Mouse (Mus musculus) activated CD4-positive, CD25-positive, alpha-beta regulatory T cell, adult 4 months (primary cell): ENCODE measurements at regions not wholly inside any gene's neighbourhood (a gene's known extent, or its start where the extent isn't known, plus 50 kb on each side); places are given as distances from the start of the nearest gene placed in this dataset.

Experiments used
- ATAC-seq: one replicate; pipeline ENCODE4 v1.8.0; 2017

DNA sequence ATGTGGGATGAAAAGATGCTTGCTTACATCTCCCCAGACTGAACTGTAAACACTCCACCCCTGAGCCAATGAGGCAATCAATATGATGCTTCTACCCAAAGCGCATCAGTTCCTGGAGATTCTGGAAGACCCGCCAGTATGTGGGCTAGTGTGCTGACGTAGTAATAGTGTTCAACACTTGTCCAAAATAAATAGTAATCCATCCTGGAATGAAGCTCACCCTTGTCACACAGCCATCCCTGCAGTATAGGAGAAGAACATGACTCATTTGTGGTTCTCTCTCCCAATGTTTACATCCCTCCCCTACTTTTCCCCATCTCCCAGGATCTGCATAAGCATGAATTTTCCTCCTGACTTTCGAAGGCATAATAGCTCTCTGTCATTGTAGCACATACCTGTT is 130.5 kb upstream of the Cdh5 start:
- no peak for ATAC-seq

DNA sequence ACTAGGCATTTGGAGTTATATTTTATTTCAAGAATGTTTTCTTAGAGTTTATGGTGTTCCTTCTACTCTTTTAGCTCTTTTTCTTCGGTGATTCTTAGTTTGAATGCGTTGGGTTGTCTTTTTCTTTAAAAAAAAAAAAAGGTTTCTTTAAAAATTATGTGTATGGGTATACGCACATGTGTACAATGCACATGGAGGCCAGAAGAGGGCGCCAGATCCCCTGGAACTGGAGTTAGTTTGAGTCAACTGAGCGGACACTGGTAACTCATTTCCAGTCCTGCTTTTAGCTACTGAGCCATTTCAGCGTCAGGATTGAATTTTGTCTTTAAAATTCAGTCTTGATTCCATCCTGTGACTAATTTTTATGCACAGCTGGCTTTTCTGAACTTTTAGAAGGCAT is 124.9 kb upstream of the Cdh5 start:
- ATAC-seq: no peak

DNA sequence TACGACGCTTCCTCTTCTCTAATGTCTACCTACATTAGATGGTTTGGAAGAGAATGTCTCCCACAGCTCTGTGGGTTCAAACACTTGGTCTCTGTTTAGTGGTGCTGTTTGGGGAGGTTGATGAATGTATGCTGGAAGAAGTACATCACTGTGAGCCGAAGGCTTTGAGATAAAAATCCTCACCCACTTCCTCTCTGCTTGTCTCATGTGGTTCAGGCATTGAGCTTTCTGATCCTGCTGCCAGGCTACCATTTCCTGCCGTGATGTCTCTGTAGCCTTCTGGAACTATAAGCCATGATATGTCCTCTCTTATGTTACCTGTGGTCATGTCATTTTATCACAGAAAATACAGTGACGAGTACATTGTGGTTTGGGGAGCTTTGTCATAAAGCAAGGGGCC is 122.5 kb upstream of the Cdh5 start:
- ATAC-seq: no peak

DNA sequence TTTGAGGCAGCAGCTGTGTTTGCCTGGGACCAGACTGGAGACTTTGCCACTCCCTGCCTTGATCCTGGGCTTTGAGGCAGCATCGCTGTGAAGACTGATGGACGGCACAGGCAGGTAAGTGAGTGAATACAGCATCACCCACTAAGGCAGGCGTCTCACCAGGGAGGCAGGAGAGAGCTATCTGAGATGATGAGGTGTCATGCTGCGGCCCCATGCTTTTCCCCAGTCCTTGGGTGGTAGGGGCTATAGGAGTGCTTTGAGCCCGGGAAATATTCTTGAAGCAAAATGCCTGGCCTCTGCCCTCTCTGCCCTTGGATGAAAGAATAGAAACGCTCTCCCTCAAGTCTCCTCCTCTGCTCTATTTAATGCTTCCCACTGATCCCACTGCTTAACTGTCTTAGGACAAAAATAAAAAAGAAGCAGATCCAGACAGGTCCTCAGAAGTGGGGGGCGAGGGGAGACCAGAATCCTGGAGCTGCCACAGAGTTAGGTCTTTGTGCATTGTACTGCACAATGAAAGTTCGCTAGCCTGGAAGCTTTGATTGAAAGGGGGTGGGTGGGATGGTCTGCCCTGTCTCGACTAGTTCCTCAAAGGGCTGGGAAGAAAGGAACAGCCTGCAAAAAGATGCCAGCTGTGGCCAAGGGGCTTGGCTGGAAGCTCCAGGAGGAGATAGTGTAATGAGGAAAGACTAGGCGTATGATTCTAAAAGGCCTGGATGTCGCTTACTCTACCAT is 117.4 kb upstream of the Cdh5 start:
- ATAC-seq: no peak

DNA sequence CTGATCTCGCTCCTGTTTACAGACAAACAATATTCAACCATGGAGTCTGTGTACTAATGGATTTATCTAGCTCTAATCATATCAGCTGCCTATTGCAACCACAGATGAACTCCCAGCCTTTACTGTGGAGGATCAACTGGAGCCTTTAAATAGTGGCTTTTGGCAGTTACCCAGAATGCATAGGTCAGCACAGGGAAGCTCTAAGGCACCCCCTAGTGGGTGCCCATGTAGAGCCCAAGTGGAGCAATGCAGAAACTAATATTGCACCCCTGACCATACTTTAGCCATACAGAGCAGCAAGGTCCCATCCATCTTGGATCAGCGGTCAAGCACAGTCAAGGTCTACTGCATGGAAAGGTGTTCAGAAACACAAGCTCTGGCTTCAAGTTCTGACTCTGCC is 115.8 kb upstream of the Cdh5 start:
- ATAC-seq: no peak

DNA sequence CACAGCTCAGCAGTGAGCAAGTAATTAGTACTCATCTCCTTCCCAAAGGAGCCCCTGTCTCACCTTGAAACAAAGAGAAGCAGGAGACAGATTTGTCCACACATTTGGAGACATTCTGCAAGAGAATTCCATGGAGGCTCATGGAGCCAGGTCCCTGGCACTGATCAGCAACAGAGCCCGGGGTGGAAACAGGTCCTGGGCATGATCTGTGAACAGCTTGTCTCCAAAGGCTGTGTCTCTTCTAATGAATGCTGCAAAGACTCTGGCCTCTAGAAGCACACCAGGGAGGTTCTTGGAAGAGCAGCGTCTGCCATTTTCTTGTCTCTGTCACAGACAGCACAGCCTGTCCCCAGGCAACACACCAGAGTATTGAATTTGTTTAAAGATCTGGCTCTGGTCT is 107.5 kb upstream of the Cdh5 start:
- ATAC-seq: no peak

DNA sequence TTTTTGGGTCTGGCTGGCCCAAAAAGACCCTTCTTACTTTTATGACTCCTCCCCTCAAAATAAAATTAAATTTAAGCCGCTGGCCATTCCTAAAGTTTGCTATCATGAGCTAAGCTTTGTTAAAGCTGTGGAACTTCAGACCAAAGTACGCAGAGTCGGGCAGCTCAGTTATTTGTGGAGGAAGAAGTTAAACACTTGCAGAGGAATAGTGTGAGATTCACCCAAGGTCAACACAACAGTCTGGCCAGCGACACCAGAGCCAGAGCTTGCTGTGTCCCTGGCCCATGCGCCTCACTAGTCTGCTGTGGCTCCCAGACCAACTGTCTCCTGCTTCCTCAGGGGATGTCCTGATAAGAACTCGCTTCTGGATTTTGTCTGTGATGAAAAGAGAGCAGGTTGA is 103.3 kb upstream of the Cdh5 start:
- no peak for ATAC-seq

DNA sequence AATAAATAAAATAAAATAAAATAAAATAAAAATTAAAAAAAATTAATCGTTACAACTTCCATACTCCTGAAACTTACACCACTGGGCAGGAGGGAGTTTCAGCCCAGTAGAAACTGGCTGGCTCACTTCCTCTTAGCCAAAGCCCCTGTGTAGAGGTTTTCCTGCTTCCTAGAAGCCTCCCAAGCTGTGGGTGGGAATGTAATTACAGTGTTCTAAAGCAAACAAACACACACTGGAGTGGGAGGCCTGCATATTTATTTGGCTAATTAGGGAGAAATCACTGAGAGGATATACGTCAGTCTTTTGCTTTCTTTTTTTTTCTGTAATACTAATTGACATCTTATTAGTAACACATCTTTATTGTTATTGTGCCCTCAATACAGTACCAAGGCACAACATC is 94.2 kb upstream of the Cdh5 start:
- ATAC-seq: no peak

DNA sequence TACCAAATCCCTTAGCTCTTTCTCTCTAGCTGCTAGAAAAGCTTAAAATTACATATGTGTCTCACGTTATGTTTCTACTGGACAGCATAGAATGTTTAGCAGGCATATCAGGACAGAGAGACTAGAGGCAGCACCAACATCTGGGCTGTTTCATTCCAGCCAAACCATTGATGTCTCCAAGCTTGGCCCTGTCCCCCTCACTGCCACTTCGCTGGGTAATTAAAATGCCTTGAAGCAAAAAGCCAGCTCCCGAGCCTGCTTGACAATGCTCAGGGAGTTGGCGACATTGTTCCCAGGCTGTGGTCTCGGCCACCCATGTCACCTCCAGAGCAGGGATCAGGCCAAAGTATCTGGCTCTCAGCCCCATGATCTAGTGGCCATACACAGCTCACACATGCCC is 92.7 kb upstream of the Cdh5 start:
- no peak for ATAC-seq

DNA sequence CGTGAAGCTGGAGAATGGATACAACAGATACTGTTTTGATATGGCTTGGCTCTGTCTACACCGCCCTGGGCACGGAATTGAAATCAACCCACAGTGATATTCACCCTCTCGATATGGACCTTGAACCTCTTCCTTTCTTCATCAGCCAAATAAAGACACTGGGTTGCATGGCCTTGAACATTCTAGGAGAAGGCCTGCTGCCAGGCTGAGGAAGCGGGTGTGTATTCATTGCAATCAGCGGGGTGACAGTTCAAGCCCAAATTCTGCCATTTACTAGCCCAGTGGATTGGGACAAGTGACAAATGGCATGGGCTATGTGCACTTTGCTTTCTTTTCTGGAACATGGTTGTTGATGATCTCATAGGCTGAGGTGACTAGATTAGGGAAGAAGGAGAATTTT is 92.1 kb upstream of the Cdh5 start:
- no peak for ATAC-seq

DNA sequence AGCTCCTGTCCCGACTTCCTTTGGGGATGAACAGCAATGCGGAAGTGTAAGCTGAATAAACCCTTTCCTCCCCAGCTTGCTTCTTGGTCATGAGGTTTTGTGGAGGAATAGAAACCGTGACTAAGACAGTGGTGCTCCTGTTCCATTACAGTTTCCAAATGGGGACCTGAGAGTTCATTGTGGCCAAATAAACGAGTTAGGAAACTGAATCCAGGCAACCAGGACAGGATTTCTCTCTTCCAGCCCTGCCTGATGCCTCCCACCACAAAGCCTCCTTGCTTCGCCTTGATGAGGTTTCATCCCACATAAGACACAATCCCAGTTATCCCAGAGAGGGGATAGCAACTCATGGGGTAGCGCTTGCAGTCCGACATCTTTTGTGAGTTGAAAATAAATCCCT is 79.2 kb upstream of the Cdh5 start:
- no peak for ATAC-seq

DNA sequence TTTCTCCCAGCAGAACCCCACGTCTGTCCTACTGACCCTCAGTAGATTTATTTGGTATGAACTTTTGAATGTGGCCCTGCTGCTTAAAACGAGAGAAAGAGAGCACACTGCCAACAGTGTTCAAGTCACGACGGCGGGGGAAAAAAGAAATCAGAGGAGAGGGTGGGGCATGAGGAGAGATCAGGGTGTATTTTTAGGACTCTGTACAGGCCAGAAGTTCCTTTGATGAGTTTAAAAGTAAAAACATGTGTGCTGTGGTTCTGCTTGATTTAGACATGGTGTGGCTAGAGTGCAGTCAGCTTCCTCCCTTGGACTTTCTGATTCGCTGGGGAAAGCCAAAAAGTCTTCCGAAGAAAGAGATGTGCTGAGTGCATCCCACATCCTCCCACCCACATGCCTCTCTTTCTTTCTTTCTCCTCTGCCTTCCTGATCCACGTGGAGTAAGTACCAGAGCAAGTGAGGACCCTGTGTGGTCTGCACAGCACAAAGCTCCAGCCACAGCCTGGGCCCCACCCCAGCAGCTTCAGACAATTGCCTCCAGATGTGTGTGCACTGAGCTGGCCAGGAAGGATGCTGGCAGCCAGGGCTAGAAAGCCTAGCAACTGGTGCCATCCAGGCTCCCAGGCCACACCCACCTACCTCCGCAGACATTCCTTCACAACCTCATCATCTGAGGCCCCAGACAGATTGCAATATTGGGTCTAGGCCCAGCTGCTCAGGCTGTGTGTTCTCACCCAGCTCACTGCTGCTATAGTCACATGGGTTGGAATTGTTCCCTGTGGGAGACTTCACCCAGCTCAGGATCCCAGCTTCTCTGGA is 78.5 kb upstream of the Cdh5 start:
- ATAC-seq: no peak

DNA sequence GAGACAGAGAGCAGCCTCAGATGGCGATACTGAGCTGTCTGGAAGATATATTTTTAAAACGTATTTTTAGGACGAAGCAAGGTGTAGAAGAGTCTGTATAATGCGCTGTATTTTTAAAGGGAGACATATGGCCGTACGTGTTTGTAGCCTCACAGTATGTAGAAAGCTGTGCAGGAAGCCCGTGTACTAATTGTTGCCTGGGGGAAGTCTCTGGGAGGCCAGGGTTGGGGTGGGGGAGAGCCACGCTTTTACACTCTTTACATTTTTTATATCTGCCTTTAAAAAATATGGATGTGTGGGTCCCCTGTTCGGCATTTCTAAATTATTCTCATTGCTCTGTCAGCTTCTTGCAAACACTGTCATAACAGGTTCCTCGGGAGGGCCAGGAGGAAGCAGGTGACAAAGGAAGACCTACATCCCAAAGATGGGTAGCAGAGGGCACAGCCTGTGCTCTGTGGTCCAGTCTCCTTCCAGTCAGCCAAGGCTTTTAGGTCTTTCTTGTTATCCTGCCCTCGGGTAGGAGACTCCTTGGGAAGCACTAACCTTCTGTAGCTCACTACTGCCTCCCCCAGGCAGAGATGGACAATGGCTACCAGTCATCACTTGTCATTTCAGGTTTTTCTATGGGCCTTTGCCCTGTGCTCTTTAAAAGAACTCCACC is 74.1 kb upstream of the Cdh5 start:
- ATAC-seq: no peak

DNA sequence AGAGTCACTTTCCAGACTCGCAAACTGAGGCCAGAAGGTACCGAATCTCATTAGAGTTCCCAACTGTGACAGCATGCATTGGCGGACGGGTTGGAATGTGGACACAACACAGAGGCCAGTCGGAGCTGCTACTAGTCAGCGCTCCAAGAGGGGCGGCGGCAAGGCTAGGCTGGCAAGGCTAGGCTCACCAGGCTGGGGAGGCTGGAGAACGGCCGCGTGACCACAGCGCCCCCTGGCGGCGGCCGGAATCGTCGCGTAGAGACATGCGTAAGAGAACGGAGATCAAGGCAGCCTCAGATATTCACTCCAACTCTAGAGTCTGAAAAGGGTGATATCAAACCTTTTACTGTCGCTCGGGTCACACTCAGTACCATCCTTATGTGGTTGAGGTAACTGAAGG is 72.8 kb upstream of the Cdh5 start:
- ATAC-seq: peak; percentile 52

DNA sequence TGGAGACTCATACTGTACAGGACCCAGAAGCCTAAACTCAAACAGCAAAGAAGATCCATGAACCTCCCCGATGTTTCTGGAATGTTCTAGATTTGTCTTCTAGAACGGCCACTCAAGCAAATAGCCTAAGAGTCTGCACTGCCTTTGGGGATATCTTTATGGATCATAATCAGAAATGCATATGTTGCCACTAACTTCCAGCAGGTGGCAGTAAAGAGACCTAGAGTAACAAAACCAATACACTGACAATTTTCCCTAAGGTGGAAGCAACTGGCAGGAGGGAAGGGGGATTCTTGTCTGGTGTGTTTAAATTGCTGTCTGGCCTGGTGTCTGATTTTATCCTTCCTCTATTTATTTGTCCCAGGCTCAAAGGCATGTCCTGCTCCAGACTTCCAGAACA is 69.2 kb upstream of the Cdh5 start:
- peak; percentile 36 for ATAC-seq

DNA sequence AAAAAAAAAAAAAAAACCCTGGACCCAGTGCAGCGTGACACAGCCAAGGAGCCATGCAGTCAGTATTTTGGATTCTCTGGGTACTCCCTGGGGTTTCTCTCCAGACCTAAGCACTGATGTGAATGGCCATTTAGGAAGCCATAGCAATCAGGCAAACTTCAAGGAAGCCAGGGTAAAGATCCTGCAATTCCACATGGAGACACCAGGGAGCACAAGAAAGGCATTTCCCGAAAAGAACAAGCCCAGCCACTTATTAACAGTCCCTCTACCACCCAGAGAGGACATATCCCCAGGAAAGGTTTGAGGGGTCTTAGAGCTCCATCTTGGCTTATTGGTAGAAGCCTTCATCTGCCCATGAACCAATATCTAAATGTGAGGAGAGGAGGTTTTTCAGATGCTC is 68.3 kb upstream of the Cdh5 start:
- no peak for ATAC-seq

DNA sequence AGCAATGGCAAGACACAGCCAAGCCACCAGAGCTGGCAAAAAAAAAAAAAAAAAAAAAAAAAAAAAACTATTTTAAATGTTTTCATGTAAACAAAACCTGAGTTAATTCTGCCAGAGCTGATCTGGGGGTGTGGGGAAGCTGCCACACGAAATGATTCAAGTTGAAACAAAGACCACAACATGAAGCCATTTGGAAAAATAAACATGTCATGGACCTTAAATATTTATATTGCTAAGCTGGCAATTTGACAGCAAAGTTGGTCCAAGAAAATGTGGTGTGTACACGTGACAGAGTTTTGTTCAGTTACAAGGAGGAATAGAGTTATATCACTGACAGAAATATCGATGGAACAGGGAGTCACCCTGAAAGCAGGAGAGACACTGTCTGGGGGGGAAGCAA is 67.1 kb upstream of the Cdh5 start:
- ATAC-seq: no peak

DNA sequence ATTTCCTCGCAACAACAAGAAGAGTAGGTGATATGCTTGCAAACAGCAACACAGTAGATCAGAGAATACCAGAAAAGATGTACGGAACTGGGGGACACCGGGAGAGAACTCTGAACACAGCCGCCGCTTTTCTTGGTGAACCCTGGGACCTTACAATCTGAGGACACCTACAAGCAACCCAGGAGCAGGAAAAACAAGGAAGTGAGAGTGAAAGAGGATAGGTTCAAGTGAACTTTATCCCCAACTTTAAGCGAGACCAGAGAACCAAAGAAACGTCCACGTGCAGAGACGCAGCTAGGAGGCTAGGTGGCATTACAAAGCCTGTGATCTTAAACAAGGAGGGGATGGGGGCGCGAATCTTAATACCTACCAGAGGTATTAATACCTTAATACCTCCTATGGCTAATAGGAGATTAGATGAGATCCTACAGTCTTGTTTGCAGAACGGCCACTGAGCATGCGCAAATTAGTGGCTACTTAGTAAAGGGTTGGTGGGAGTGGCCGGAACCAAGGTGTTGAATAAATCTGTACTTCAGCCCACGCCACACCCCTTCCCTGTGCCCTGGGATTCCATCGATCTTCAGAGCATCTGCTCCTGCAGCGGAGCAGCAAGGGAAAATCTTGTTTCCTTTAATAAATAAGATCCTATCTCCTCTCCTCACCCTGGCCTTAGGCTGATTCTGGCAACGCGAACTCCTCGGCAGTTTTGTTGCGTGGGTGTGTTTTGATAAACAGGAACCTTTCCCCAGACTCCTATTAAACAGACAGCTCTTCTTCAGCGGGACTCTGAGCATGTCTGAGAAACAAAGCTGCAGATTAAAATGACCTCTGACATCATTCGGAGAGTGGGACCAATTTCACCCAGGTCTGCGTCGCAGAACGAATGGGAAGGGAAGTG is 64.6 kb upstream of the Cdh5 start:
- no peak for ATAC-seq

DNA sequence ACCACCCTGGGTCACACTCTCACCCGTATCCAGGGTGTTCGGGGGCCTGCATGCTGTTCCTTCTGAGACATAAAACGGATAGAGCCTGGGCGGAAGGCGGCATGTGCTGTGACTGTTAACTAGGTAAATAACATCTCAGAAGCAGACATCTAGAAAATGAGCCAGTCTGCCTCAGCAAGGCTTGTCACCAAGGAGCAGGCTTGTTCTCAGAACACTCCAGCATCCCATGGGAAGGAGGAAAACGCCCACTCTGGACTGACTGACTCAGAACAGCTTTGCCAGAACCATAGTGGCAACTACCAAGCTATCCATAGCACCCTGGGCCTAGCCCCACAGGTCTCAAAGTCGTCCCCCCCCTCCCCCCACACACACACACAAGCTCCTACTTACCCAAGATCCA is 63.8 kb upstream of the Cdh5 start:
- ATAC-seq: no peak

DNA sequence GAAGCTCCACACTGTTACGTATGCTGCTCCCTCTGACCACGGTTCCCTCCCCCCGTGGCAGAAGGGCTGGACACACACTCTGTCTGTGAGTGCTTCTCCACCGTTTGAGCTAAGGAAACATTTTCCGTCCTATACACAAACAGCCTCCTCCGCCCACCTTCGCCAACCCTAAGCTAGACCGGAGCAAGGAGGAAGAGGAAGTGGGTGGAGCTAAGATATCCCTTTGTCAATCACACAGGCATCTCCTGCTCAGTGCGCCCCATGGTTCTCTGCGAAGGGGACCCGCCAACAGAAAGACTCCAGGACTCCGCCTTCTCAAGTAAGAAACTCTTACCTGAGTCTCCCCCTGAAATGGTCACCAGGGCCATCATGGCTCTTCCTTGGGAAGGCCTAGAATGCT is 61.9 kb upstream of the Cdh5 start:
- peak; percentile 87 for ATAC-seq

DNA sequence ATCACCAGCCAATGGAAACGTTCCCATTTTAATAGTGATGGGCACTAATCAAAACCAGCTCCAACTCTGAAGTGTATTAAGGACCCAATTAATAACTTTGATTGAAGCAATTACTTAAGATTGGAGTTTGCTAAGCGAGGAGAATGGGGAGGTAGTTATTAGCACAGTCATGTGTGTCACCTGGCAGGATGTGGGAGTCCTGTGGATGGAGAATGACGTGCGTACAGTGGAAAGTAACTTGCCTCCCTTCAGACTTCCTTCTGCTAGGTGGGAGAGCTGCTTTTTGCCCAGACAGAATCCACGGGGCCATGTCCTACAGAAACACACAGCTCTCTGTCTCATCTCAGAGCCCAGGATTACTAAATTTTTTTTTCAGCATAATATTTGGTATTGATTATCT is 59.9 kb upstream of the Cdh5 start:
- peak; percentile 47 for ATAC-seq

DNA sequence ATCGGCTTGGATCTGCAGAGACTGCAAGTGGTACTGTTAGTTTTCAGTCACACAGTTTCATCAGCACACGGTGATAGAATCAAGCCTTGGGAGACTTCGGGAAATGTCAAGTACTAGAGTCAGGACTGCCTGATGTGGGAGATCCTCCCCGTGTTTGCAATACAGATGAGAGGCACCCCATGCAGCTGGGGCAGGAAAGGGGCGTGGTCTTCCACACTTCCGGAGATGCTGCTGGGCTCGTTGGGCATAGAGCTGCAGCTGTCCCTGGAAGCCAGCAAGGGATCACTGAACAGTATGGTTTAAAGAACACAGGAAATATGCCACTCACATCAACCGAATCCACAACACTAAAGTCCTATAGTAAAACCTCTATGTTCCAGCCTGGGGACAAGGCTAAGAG is 59.0 kb upstream of the Cdh5 start:
- ATAC-seq: peak; percentile 55

DNA sequence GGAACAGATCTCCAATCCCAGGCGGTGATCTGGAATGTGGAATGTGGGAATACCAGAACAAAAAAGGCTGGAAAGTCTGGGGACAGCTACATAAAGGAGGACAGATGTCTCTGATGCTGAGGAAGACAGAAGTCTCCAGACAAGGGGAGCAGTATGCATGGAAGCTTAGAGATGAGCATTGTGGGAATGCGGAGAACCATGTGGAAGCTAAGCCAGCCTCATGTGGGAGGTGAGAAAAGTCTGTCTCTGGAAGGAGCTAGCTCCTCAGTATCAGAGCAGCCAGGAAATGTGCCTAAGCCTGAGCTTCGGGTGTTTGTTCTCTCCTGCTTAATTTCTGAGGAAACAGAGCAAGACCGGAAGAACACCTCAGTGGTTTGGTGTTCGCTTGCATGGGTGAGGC is 53.4 kb upstream of the Cdh5 start:
- no peak for ATAC-seq
